Comparison of ENCODE assay signal across 14 mouse cellular contexts in genomic region chr9:72440948-72441926, GRCm38 (mm10). TPM values are rescaled to one million over a fixed set of nuclear protein-coding genes. Genes with fewer than 3 reads are reported as not detected.
DNase-seq lines count a peak whose midpoint lies in the region; ATAC-seq and TF ChIP-seq lines count a peak whose summit lies in the region.
"Had no signal": no experiment of that assay in that cellular context is flagged by ENCODE, and none has a peak within 500 bp of the region (broad histone marks: within the 10 kb centered on the region; RNA-seq: fewer than 3 reads in every experiment).

No protein-coding gene starts in this region.

- no peak overlapping the region for H3K9ac ChIP-seq in heart, postnatal 0 days (replicated peaks; ENCODE audit: low read depth, low read length)
- no peak overlapping the region for H3K9ac ChIP-seq in heart, adult 2 months (ENCODE audit: low read depth, low read length)
- peak overlapping the region; percentile 30 for H3K9ac ChIP-seq in liver, embryonic 11.5 days (ENCODE audit: low read depth, low read length)
- H3K9ac ChIP-seq: forebrain, postnatal 0 days; limb, embryonic 12.5 days had no signal

- no peaks in the 10 kb centered on the region for H3K79me2 ChIP-seq in heart, adult 2 months (replicated peaks; ENCODE audit: control insufficient read depth, insufficient read depth, low read length)

- TF ChIP-seq CTCF in heart, postnatal 0 days (IDR thresholded peaks at IDR 0.05; ENCODE audit: low read depth): no peak
- TF ChIP-seq CTCF in heart, adult 2 months (IDR thresholded peaks at IDR 0.05): no peak
- no peak for TF ChIP-seq CTCF in bone marrow, adult 2 months (IDR thresholded peaks at IDR 0.05; ENCODE audit: control insufficient read depth, insufficient read depth, low read length)

- ATAC-seq in heart, postnatal 0 days (ENCODE audit: insufficient read depth, low read depth): no peak
- peak; percentile 81 for ATAC-seq in liver, embryonic 11.5 days (replicated peaks; ENCODE audit: low FRiP score)
- ATAC-seq: forebrain, postnatal 0 days; inflammation-experienced regulatory T-cells, adult 6 months had no signal

- peak overlapping the region; percentile 8; the same call in 1 of the 2 replicates for H3K27ac ChIP-seq in heart, postnatal 0 days (ENCODE audit: low read depth)
- no peak overlapping the region for H3K27ac ChIP-seq in heart, adult 2 months
- peak overlapping the region; percentile 40 for H3K27ac ChIP-seq in bone marrow, adult 2 months (ENCODE audit: control insufficient read depth, insufficient read depth, low read depth, low read length, poor library complexity)
- H3K27ac ChIP-seq in liver, embryonic 11.5 days (ENCODE audit: low read depth, low read length): peak overlapping the region; percentile 94
- H3K27ac ChIP-seq: limb, embryonic 12.5 days had no signal

- intact Hi-C loops in heart, adult 2 months (cut with DNase I): no loop called here
- intact Hi-C loops in left cerebral cortex, postnatal 4 days (cut with DNase I): no loop called here

- no peak for TF ChIP-seq EP300 in heart, postnatal 0 days (IDR thresholded peaks at IDR 0.05; ENCODE audit: low read depth)
- TF ChIP-seq EP300 in heart, adult 2 months (IDR thresholded peaks at IDR 0.05; ENCODE audit: insufficient read depth, low read depth, low read length): no peak

- no peak for DNase-seq in heart, postnatal 0 days (ENCODE audit: low spot score)
- DNase-seq in heart, adult 2 months: no peak
- peak; percentile 51 for DNase-seq in liver, embryonic 11.5 days (ENCODE audit: low spot score)
- peak; percentile 46 for DNase-seq in thymus, postnatal 14 days
- DNase-seq in embryo, embryonic 10.5 days (ENCODE audit: low spot score): no peak
- DNase-seq in left cerebral cortex, postnatal 4 days: no peak
- DNase-seq: cerebellum, adult 9-10 months; forebrain, postnatal 0 days; kidney, postnatal 10 days; lung, postnatal 4 days had no signal

- peaks cover 3% of the 10 kb centered on the region; the same call in 1 of the 2 replicates for H3K36me3 ChIP-seq in heart, postnatal 0 days (replicated peaks; ENCODE audit: control insufficient read depth, insufficient read depth, low read length)
- no peaks in the 10 kb centered on the region for H3K36me3 ChIP-seq in heart, adult 2 months (ENCODE audit: control insufficient read depth, insufficient read depth, low read length)
- H3K36me3 ChIP-seq in liver, embryonic 11.5 days (ENCODE audit: control insufficient read depth, insufficient read depth, low read length): peaks cover 9% of the 10 kb centered on the region

- no peak overlapping the region for H3K4me3 ChIP-seq in heart, postnatal 0 days (ENCODE audit: low read depth, low read length)
- H3K4me3 ChIP-seq in heart, adult 2 months: no peak overlapping the region
- peak overlapping the region; percentile 25 for H3K4me3 ChIP-seq in bone marrow, adult 2 months (replicated peaks; ENCODE audit: control insufficient read depth, low read depth, low read length)
- H3K4me3 ChIP-seq in liver, embryonic 11.5 days (ENCODE audit: low read depth, low read length): peak overlapping the region; percentile 37
- H3K4me3 ChIP-seq: limb, embryonic 12.5 days had no signal

- no peaks in the 10 kb centered on the region for H3K27me3 ChIP-seq in heart, postnatal 0 days (ENCODE audit: control insufficient read depth, insufficient read depth, low read length)
- H3K27me3 ChIP-seq in heart, adult 2 months (ENCODE audit: control insufficient read depth, insufficient read depth, low read length): no peaks in the 10 kb centered on the region
- no peaks in the 10 kb centered on the region for H3K27me3 ChIP-seq in liver, embryonic 11.5 days (replicated peaks; ENCODE audit: control insufficient read depth, insufficient read depth, low read length)
- H3K27me3 ChIP-seq: CH12.LX; limb, embryonic 12.5 days had no signal

- TF ChIP-seq POLR2A in heart, adult 2 months (IDR thresholded peaks at IDR 0.05; ENCODE audit: insufficient read depth, low read depth, low read length): no peak
- no peak for TF ChIP-seq POLR2A in bone marrow, adult 2 months (IDR thresholded peaks at IDR 0.05; ENCODE audit: borderline replicate concordance, control insufficient read depth, low read depth, low read length)

- H3K4me2 ChIP-seq in heart, postnatal 0 days (ENCODE audit: low read depth, low read length): no peak overlapping the region; the same call in 1 of the 2 replicates
- peak overlapping the region; percentile 88 for H3K4me2 ChIP-seq in liver, embryonic 11.5 days
- H3K4me2 ChIP-seq: limb, embryonic 12.5 days had no signal

- peaks cover 13% of the 10 kb centered on the region; the same call in 1 of the 2 replicates for H3K4me1 ChIP-seq in heart, postnatal 0 days (ENCODE audit: control insufficient read depth, insufficient read depth)
- H3K4me1 ChIP-seq in heart, adult 2 months (ENCODE audit: control insufficient read depth, insufficient read depth, low read length): no peaks in the 10 kb centered on the region
- peaks cover 1% of the 10 kb centered on the region; the same call in 1 of the 2 replicates for H3K4me1 ChIP-seq in bone marrow, adult 2 months (ENCODE audit: control insufficient read depth, insufficient read depth, low read length)
- H3K4me1 ChIP-seq in liver, embryonic 11.5 days (replicated peaks; ENCODE audit: control insufficient read depth, insufficient read depth, low read length): peaks cover 12% of the 10 kb centered on the region

- H3K9me3 ChIP-seq in heart, postnatal 0 days (replicated peaks; ENCODE audit: control insufficient read depth, low read length): no peaks in the 10 kb centered on the region
- H3K9me3 ChIP-seq in liver, embryonic 11.5 days (ENCODE audit: control insufficient read depth, low read length): no peaks in the 10 kb centered on the region
- H3K9me3 ChIP-seq: limb, embryonic 12.5 days had no signal

- WGBS in heart, postnatal 0 days: 54% methylated on average over 8 of the region's 8 CpGs
- WGBS in heart, adult 2 months: 66% methylated on average over 8 of the region's 8 CpGs
- 59% methylated on average over 8 of the region's 8 CpGs for WGBS in bone marrow, adult 2 months
- 34% methylated on average over 8 of the region's 8 CpGs for WGBS in liver, embryonic 11.5 days

RNA-seq across cellular contexts. Expression of gene Mns1, which starts 3.4 kb away (rescaled TPM):
- total RNA-seq in heart, postnatal 0 days (2014; rRNA removed; ENCODE audit: low replicate concordance): 1.1 and 2.3 TPM in 2 replicates
- polyA plus RNA-seq in heart, postnatal 0 days (2015; fragmentation: Nextera tagmentation; extraction: Ambion mirVana): 4.7 and 5.1 TPM in 2 replicates
- under 1 TPM; 0.14 to 0.42 TPM for total RNA-seq in heart, adult 2 months (2021)
- 0.06 and 0.16 TPM in 2 replicates for polyA plus RNA-seq in heart, adult 2 months (2012; rRNA removed)
- polyA plus RNA-seq in bone marrow, adult 2 months (2011; ENCODE audit: insufficient read depth, insufficient read length, low replicate concordance, missing spikeins): 47.2 and 66.3 TPM in 2 replicates
- 133 and 139 TPM in 2 replicates for polyA plus RNA-seq in liver, embryonic 11.5 days (2014; fragmentation: Nextera tagmentation; extraction: Ambion mirVana)
- 1 to 10 TPM; 2.3 TPM for total RNA-seq in left cerebral cortex, postnatal 4 days (2021)

RNA-seq across cellular contexts. Expression of gene Tex9, which starts 50.8 kb away (rescaled TPM):
- total RNA-seq in heart, postnatal 0 days (2014; rRNA removed; ENCODE audit: low replicate concordance): 0.76 and 9.7 TPM in 2 replicates
- 6.3 and 8.4 TPM in 2 replicates for polyA plus RNA-seq in heart, postnatal 0 days (2015; fragmentation: Nextera tagmentation; extraction: Ambion mirVana)
- total RNA-seq in heart, adult 2 months (2021): 1 to 10 TPM; 1.3 to 1.9 TPM
- polyA plus RNA-seq in heart, adult 2 months (2012; rRNA removed): 1.2 and 2.1 TPM in 2 replicates
- polyA plus RNA-seq in bone marrow, adult 2 months (2011; ENCODE audit: insufficient read depth, insufficient read length, low replicate concordance, missing spikeins): 9.6 and 20.6 TPM in 2 replicates
- polyA plus RNA-seq in liver, embryonic 11.5 days (2014; fragmentation: Nextera tagmentation; extraction: Ambion mirVana): 17.9 and 19.1 TPM in 2 replicates
- total RNA-seq in left cerebral cortex, postnatal 4 days (2021): 10 to 100 TPM; 13.7 to 20.0 TPM

Comparison
In these comparisons a context has a peak if more than half of its experiments do, and no peak if none do; other contexts are left out.
1. DNase-seq: peak in liver, embryonic 11.5 days (single experiment) and thymus, postnatal 14 days (single experiment); none in heart, postnatal 0 days (single experiment), heart, adult 2 months (0 of 2), embryo, embryonic 10.5 days (single experiment) and left cerebral cortex, postnatal 4 days (single experiment).
2. H3K4me3 ChIP-seq: peak in bone marrow, adult 2 months (single experiment) and liver, embryonic 11.5 days (single experiment); none in heart, postnatal 0 days (single experiment) and heart, adult 2 months (single experiment).